Mouse (Mus musculus) stomach, embryonic 16.5 days (tissue): ENCODE data around the gene Naaladl1. TPM values are rescaled to one million over a fixed set of nuclear protein-coding genes. Genes with fewer than 3 reads are reported as not detected.

Experiments used
- ATAC-seq: fragments of 200-750 bp; cut with Nextera tagmentation; 2 replicates; pipeline ENCODE4 v1.8.0; 2017; ENCODE audit warnings: moderate number of reproducible peaks, moderate TSS enrichment; ENCODE audit not compliant: insufficient read depth, low FRiP score
- H3K27ac ChIP-seq: fragments of 300-500 bp; sonication (generic); 2 replicates; pipeline ENCODE4 v1.5.1; 2014; ENCODE audit warnings: low read length
- H3K27me3 ChIP-seq: fragments of 300-500 bp; sonication (generic); 2 replicates; pipeline ENCODE4 v1.6.1; 2014; ENCODE audit warnings: low read length, control low read depth, mixed read lengths; ENCODE audit not compliant: control insufficient read depth, insufficient read depth
- H3K36me3 ChIP-seq: fragments of 300-500 bp; sonication (generic); 2 replicates; pipeline ENCODE4 v1.6.1; 2014; ENCODE audit warnings: low read length; ENCODE audit not compliant: control insufficient read depth, insufficient read depth
- H3K4me1 ChIP-seq: fragments of 300-500 bp; sonication (generic); 2 replicates; pipeline ENCODE4 v1.6.1; 2014; ENCODE audit warnings: low read length, control low read depth, mixed read lengths; ENCODE audit not compliant: control insufficient read depth, insufficient read depth
- H3K4me2 ChIP-seq: fragments of 300-500 bp; sonication (generic); 2 replicates; pipeline ENCODE4 v1.6.1; 2014; ENCODE audit warnings: low read depth, low read length, mixed read lengths
- H3K4me3 ChIP-seq: fragments of 300-500 bp; sonication (generic); replicated peaks from 2 replicates; pipeline ENCODE4 v1.5.1; 2014; ENCODE audit warnings: mild to moderate bottlenecking, low read length
- H3K9ac ChIP-seq: fragments of 300-500 bp; sonication (generic); 2 replicates; pipeline ENCODE4 v1.6.1; 2014; ENCODE audit warnings: low read length
- H3K9me3 ChIP-seq: fragments of 300-500 bp; sonication (generic); replicated peaks from 2 replicates; pipeline ENCODE4 v1.6.1; 2016; ENCODE audit warnings: low read length, control low read depth; ENCODE audit not compliant: control insufficient read depth
- WGBS: fragments of 180-500 bp; shearing (Covaris S2); extraction: QIAGEN DNeasy Blood & Tissue Kit; methylation state at CpG from one replicate; pipeline ENCODE4 v1.1.7; 2014; 5-methylcytosine and 5-hydroxymethylcytosine counted together
- polyA plus RNA-seq: library from polyadenylated mRNA; unstranded; fragments of >200 nt; fragmentation: Nextera tagmentation; extraction: Ambion mirVana; gene quantifications from 2 replicates; pipeline ENCODE4 v1.2.1, GENCODE M21; 2015

The Naaladl1 gene
- polyA plus RNA-seq, 1 experiment from 2014 or later, result 2.9 TPM

DNA sequence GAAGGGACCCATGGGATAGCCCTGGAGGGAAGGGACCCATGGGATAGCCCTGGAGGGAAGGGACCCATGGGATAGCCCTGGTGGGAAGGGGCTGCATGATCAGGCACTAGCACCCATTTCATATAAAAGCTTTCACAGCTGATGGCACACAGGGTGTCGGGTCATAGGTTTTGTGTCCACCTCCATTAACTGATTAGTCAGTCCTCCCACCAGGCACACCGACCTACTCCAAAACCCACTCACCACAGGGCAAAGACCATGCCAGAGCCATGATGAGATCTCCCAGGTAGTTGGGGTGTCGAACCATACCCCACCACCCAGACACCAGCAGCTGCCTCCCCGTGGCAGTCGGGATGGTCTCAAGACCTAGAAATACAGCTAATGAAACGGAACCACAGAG, 42.5 kb upstream of the Naaladl1 start:
- Histone ChIP-seq H3K4me2 (no peak overlapping the region), H3K4me3 (no peak overlapping the region), H3K4me1 (peaks cover 36% of the 10 kb centered on the region), H3K9ac (no peak overlapping the region), H3K27ac (no peak overlapping the region), H3K9me3 (no peaks in the 10 kb centered on the region), H3K36me3 (0 out of 2 replicates have a peak, but pooled peaks cover 4% of the 10 kb centered on the region), H3K27me3 (no peaks in the 10 kb centered on the region)
- 92% methylated on average over 6 of the region's 6 CpGs for WGBS
- no peak for ATAC-seq

DNA sequence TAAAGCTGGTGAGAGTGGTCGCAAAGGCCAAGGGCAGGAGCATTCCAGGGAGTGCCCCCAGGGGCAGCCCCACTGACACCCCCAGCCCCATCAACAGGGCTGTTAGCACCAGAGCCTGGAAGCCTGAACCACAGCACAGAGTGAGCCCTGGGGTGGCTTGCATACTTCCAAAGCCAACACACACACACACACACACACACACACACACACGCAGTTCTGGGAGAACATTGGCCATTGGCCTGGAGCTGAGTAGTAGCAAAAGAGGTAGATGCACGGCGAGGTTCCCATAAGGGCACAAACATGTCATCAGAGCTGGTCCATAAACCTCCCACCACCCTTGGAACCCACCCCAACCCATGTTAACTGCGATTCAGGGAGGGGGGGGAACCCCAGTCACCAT, 39.0 kb upstream of the Naaladl1 start:
- Histone ChIP-seq H3K9me3 (no peaks in the 10 kb centered on the region), H3K4me3 (peak overlapping the region; percentile 54), H3K27me3 (no peaks in the 10 kb centered on the region), H3K36me3 (peaks cover 6% of the 10 kb centered on the region; the same call in 1 of the 2 replicates), H3K4me2 (peak overlapping the region; percentile 99), H3K9ac (peak overlapping the region; percentile 74), H3K27ac (peak overlapping the region; percentile 85), H3K4me1 (peaks cover 26% of the 10 kb centered on the region)
- no peak for ATAC-seq
- 25% methylated on average over 5 of the region's 5 CpGs for WGBS

DNA sequence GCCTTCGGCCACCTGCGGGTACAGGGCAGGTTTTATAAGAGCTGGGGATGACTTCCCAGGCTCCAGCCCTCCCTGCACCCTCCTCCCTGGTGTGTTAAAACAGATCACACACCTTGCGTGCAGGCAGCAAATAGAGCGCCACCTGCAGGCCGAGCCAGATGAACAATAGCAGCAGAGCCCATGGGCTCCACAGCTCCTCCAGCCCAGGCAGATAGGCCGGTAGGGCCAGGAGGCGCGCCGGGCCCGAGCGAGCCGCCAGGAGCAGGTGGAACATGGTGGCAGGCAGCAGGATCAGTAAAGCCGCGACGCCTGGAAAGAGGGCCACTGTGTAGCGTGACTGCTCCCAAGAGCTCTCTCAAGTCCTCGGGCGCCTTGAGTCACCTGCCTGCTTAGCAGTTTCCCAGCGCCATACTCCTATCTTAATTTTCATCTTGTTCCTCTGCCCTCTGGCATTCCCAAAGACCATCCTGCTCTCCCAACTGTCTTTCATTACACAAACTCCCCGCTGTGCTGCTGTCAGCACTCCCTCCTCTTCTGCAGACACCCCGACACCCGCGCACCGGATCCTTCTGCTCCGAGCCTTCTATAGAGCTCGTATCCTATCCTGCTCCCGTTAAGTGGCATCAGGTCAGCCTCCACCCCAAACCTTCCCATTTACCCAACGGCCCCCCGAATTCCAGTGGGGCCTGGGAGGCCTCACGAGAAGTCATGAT, 38.4 kb upstream of the Naaladl1 start:
- peak overlapping the region; percentile 74 for H3K9ac ChIP-seq
- H3K4me2 ChIP-seq, result peak overlapping the region; percentile 99
- ATAC-seq, result peak; percentile 44; the same call in 1 of the 2 replicates
- H3K36me3 ChIP-seq, result peaks cover 6% of the 10 kb centered on the region; the same call in 1 of the 2 replicates
- H3K4me3 ChIP-seq, result peak overlapping the region; percentile 54
- H3K27me3 ChIP-seq, result no peaks in the 10 kb centered on the region
- H3K27ac ChIP-seq, result peak overlapping the region; percentile 85
- peaks cover 23% of the 10 kb centered on the region for H3K4me1 ChIP-seq
- no peaks in the 10 kb centered on the region for H3K9me3 ChIP-seq
- under 1% methylated on average over 30 of the region's 30 CpGs for WGBS

DNA sequence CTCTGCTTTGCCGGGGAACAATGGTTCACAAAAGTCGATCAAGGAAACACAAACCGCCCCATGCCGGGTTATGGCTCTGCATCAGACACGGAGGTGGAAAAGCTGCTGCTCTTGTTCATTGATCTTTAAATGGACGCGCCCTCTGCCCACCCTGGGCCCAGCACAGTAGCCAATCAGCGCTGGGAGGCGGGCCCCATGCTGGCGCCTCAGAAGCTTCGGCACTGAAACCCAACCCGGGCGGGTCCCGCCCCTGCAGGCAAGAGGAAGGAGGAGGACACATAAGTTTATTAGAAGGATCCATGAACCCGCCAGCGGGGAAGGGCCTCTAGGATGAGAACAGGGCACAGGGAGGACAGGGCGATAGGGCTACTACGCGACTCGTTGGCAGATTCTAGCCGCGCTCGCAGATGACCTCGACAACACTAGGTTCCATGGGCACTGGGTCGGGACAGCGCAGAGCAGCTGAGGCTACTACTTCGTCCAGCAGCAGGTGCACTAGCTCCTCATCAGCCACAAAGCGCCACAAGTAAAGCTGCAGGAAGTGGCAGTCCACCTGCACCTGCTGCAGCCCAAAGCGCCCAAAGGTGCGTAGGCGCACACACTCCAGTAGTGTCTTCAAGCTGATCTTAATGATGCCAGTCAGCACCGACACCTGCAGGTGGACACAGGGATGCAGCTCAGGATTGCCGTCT, 37.7 kb upstream of the Naaladl1 start, which contains the start of gene Tm7sf2:
TSS of gene Tm7sf2 (minus strand) at position 650 of the 692 bp plus-strand sequence.
- peak within 1 kb of the TSS; percentile 74 for H3K9ac ChIP-seq
- H3K27ac ChIP-seq, result peak within 1 kb of the TSS; percentile 85
- peaks cover 16% of the 10 kb centered on the region for H3K4me1 ChIP-seq
- WGBS, result 11% methylated on average over 33 of the region's 33 CpGs
- peak within 1 kb of the TSS; percentile 54 for H3K4me3 ChIP-seq
- no peaks in the 10 kb centered on the region for H3K9me3 ChIP-seq
- peak within 1 kb of the TSS; percentile 99 for H3K4me2 ChIP-seq
- peak; percentile 95 for ATAC-seq
- H3K27me3 ChIP-seq, result no peaks in the 10 kb centered on the region
- peaks cover 6% of the 10 kb centered on the region; the same call in 1 of the 2 replicates for H3K36me3 ChIP-seq

DNA sequence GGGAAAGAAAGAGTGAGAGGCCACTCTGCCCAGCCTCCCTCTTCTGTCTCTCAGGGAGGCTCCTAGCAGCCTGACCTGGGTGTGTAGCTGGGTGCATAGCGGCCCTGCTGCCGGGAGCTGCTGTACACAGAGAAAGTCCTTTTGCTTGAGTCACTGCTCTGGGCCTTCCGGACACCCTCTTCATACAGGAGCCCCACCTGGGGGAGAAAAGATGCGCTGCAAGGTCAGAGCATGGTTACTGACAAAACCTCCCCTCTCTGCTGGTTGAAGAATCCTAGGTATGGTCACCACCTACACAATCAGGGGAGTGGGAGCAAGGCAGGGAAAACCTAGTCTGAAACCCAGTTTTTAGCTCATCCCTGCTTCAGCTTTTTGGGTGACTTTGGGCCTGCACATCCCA, 36.6 kb upstream of the Naaladl1 start:
- H3K9ac ChIP-seq, result no peak overlapping the region
- peaks cover 6% of the 10 kb centered on the region; the same call in 1 of the 2 replicates for H3K36me3 ChIP-seq
- no peaks in the 10 kb centered on the region for H3K9me3 ChIP-seq
- no peak for ATAC-seq
- no peak overlapping the region for H3K27ac ChIP-seq
- peaks cover 14% of the 10 kb centered on the region for H3K4me1 ChIP-seq
- no peak overlapping the region for H3K4me3 ChIP-seq
- 70% methylated on average over 4 of the region's 4 CpGs for WGBS
- no peak overlapping the region for H3K4me2 ChIP-seq
- H3K27me3 ChIP-seq, result no peaks in the 10 kb centered on the region

DNA sequence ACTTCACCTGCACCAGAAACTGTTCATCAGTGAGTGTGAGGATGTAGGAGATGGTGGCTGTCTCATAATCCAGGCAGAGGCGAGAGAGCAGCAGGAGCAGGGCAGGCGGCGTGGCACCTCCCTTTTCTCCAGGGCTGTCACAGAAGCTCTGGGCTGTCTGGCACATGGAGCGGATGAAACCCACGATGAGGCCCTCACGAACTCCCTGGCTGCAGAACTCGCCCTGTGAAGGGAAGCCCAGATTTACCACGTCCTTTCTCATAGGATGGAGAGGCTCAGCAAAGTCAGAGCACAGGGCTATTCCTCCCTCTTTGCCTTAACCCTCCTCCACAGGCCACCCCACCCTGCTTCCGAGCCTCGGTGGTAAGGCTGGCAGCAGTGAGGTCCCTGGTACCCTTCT, 35.7 kb upstream of the Naaladl1 start:
- Histone ChIP-seq H3K27ac (no peak overlapping the region), H3K4me1 (peaks cover 14% of the 10 kb centered on the region), H3K36me3 (peaks cover 6% of the 10 kb centered on the region; the same call in 1 of the 2 replicates), H3K9ac (no peak overlapping the region), H3K27me3 (no peaks in the 10 kb centered on the region), H3K4me2 (no peak overlapping the region), H3K9me3 (no peaks in the 10 kb centered on the region), H3K4me3 (no peak overlapping the region)
- no peak for ATAC-seq
- WGBS, result 86% methylated on average over 10 of the region's 10 CpGs

DNA sequence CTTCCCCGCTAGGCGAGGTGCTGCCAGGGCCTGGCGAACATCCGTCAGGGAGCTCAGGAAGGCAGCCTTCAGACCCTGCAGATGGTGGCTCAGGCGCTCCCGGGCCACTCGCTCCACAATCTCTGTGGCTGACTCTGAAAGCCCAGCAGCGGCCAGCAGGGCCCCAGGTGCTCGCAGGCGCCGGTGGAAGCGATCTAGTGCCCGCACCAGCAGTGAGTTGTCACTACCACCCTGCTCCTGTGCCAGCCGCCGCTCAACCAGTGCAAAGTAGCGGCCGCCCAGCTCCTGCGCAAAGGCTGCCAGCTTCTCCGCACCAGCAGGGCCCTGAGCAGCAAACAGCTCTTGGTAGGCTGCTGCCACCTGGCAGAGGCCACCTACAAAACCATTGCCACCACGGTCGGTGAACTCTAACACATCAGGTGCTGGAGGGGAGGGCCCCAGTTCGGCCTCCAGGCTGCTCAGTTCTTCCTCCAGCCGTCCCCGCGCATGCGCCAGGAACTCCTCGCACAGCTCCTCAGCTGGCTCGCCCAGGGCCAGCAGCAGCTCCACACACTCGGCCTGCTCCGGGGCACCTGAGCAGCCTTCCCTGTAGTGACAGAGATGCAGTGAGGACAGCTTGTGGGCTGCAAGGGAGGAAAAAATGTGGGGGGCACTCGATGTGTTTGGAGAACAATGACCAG, 34.9 kb upstream of the Naaladl1 start:
- peaks cover 6% of the 10 kb centered on the region; the same call in 1 of the 2 replicates for H3K36me3 ChIP-seq
- no peaks in the 10 kb centered on the region for H3K27me3 ChIP-seq
- 90% methylated on average over 31 of the region's 31 CpGs for WGBS
- ATAC-seq, result no peak
- no peak overlapping the region for H3K4me2 ChIP-seq
- no peak overlapping the region for H3K27ac ChIP-seq
- no peak overlapping the region for H3K9ac ChIP-seq
- H3K4me1 ChIP-seq, result peaks cover 14% of the 10 kb centered on the region
- no peaks in the 10 kb centered on the region for H3K9me3 ChIP-seq
- no peak overlapping the region for H3K4me3 ChIP-seq

DNA sequence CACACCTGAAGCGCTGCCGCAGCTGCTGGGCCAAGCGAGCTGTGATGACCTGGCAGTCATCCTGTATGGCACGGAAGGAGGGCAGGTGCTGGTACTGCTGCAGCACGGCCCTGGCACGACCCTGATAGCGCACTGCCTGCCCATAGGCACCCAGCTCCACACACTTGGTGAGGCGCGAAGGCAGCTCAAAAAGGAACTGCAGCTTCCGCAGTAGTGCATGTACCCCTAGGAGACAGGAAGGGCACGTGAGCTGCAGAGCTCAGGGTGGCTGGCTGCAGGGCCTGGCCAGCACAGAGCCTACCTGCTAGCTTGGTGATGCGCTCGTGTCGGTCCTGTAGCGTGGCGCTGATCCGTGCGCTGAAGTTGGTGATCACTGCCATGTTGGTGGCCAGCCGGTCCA, 34.3 kb upstream of the Naaladl1 start:
- H3K9ac ChIP-seq, result no peak overlapping the region
- H3K36me3 ChIP-seq, result peaks cover 6% of the 10 kb centered on the region; the same call in 1 of the 2 replicates
- no peak overlapping the region for H3K4me2 ChIP-seq
- H3K9me3 ChIP-seq, result no peaks in the 10 kb centered on the region
- H3K27me3 ChIP-seq, result no peaks in the 10 kb centered on the region
- H3K4me3 ChIP-seq, result no peak overlapping the region
- ATAC-seq, result no peak
- H3K27ac ChIP-seq, result no peak overlapping the region
- 92% methylated on average over 19 of the region's 19 CpGs for WGBS
- peaks cover 17% of the 10 kb centered on the region for H3K4me1 ChIP-seq

DNA sequence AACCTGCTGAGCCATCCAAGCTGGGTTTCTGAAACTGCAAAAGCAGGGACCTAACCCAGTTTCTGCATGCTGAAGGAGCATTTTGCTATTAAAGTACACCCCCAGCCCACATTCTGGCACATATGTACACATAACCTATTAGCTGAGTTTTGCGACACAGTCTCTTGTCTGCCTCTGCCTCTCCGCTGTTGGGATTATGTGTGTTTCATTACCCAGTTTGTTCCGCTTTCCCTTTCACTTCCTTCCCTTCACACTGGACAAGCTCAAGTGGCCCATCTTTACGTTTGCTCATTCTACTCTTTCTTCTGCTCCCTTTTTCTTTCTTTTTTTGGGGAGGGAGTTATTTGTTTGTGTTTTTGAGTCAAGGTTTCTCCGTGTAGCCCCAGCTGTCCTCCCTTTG, 31.7 kb upstream of the Naaladl1 start:
- Histone ChIP-seq H3K9ac (no peak overlapping the region), H3K4me1 (peaks cover 5% of the 10 kb centered on the region), H3K36me3 (peaks cover 6% of the 10 kb centered on the region; the same call in 1 of the 2 replicates), H3K4me2 (no peak overlapping the region), H3K4me3 (no peak overlapping the region), H3K9me3 (no peaks in the 10 kb centered on the region), H3K27me3 (no peaks in the 10 kb centered on the region), H3K27ac (no peak overlapping the region)
- no peak for ATAC-seq
- WGBS, result 91% methylated on average over 5 of the region's 5 CpGs
